Mouse (Mus musculus) embryonic facial prominence, embryonic 10.5 days (tissue): ENCODE data around the gene Rnd1. TPM values are rescaled to one million over a fixed set of nuclear protein-coding genes. Genes with fewer than 3 reads are reported as not detected.

ENCODE experiments used
- DNase-seq: peaks from one replicate; pipeline ENCODE4 v3.0.0-alpha.2; 2017; ENCODE audit warnings: low spot score
- H3K27ac ChIP-seq: fragments of 300-500 bp; sonication (generic); replicated peaks from 2 replicates; pipeline ENCODE4 v1.5.1; 2016; ENCODE audit warnings: mild to moderate bottlenecking
- H3K27me3 ChIP-seq: fragments of 300-500 bp; sonication (generic); replicated peaks from 2 replicates; pipeline ENCODE4 v1.6.1; 2016; ENCODE audit warnings: low read depth, mild to moderate bottlenecking; ENCODE audit not compliant: poor library complexity, severe bottlenecking
- H3K36me3 ChIP-seq: fragments of 300-500 bp; sonication (generic); replicated peaks from 2 replicates; pipeline ENCODE4 v1.6.1; 2016; ENCODE audit warnings: mild to moderate bottlenecking, moderate library complexity
- H3K4me1 ChIP-seq: fragments of 300-500 bp; sonication (generic); 2 replicates; pipeline ENCODE4 v1.6.1; 2016
- H3K4me3 ChIP-seq: fragments of 300-500 bp; sonication (generic); 2 replicates; pipeline ENCODE4 v1.5.1; 2016; ENCODE audit warnings: mild to moderate bottlenecking, moderate library complexity
- H3K9me3 ChIP-seq: fragments of 300-500 bp; sonication (generic); 2 replicates; pipeline ENCODE4 v1.6.1; 2016; ENCODE audit warnings: mild to moderate bottlenecking
- WGBS: fragments of 180-500 bp; shearing (Covaris S2); methylation state at CpG from one replicate; pipeline ENCODE4 v1.1.7; 2016; 5-methylcytosine and 5-hydroxymethylcytosine counted together
- polyA plus RNA-seq: library from polyadenylated mRNA; unstranded; fragments of >200 nt; fragmentation: Nextera tagmentation; extraction: Ambion mirVana; gene quantifications from 2 replicates; pipeline ENCODE4 v1.2.1, GENCODE M21; 2016

The Rnd1 gene
- polyA plus RNA-seq, 1 experiment from 2014 or later: 0.88 TPM

- H3K4me1 ChIP-seq: peaks cover 27% of the 10 kb centered on the region
- DNase-seq: no peak
- H3K36me3 ChIP-seq: no peaks in the 10 kb centered on the region
- no peaks in the 10 kb centered on the region for H3K9me3 ChIP-seq
- peaks cover 25% of the 10 kb centered on the region for H3K27me3 ChIP-seq
- H3K4me3 ChIP-seq: no peak overlapping the region
- 62% methylated on average over 8 of the region's 8 CpGs for WGBS
- no peak overlapping the region for H3K27ac ChIP-seq
Measured at GRCm38 (mm10) chr15:98696216-98696615, 19.0 kb upstream of the Rnd1 start.

- H3K36me3 ChIP-seq: no peaks in the 10 kb centered on the region
- H3K4me1 ChIP-seq: peaks cover 31% of the 10 kb centered on the region
- no peak overlapping the region for H3K4me3 ChIP-seq
- H3K9me3 ChIP-seq: no peaks in the 10 kb centered on the region
- no peak overlapping the region for H3K27ac ChIP-seq
- 56% methylated on average over 9 of the region's 9 CpGs for whole genome bisulfite sequencing
- H3K27me3 ChIP-seq: peaks cover 20% of the 10 kb centered on the region
- no peak for DNase-seq
Measured at GRCm38 (mm10) chr15:98695726-98696125, 18.5 kb upstream of the Rnd1 start.

- no peaks in the 10 kb centered on the region for H3K27me3 ChIP-seq
- H3K4me1 ChIP-seq: peaks cover 42% of the 10 kb centered on the region
- H3K9me3 ChIP-seq: no peaks in the 10 kb centered on the region
- no peaks in the 10 kb centered on the region for H3K36me3 ChIP-seq
- H3K27ac ChIP-seq: no peak overlapping the region
- DNase-seq: peak; percentile 29
- peak overlapping the region; percentile 1; the same call in 1 of the 2 replicates for H3K4me3 ChIP-seq
- WGBS: 47% methylated on average over 11 of the region's 11 CpGs
Measured at GRCm38 (mm10) chr15:98692171-98692715, 15.0 kb upstream of the Rnd1 start.

GRCm38 (mm10) chr15:98691486-98692147 lies 14.4 kb upstream of the Rnd1 start:
- Histone ChIP-seq H3K27me3 (no peaks in the 10 kb centered on the region), H3K4me1 (peaks cover 42% of the 10 kb centered on the region), H3K9me3 (no peaks in the 10 kb centered on the region), H3K36me3 (no peaks in the 10 kb centered on the region), H3K4me3 (peak overlapping the region; percentile 21; the same call in 1 of the 2 replicates), H3K27ac (peak overlapping the region; percentile 63)
- peak; percentile 44 for DNase-seq
- 14% methylated on average over 7 of the region's 7 CpGs for WGBS

GRCm38 (mm10) chr15:98689682-98690081 lies 12.4 kb upstream of the Rnd1 start:
- Histone ChIP-seq H3K4me3 (no peak overlapping the region), H3K4me1 (peaks cover 38% of the 10 kb centered on the region), H3K27me3 (no peaks in the 10 kb centered on the region), H3K9me3 (no peaks in the 10 kb centered on the region), H3K27ac (no peak overlapping the region; the same call in 1 of the 2 replicates), H3K36me3 (no peaks in the 10 kb centered on the region)
- 88% methylated on average over 2 of the region's 2 CpGs for WGBS
- DNase-seq: no peak

- Histone ChIP-seq H3K27me3 (0 out of 2 replicates have a peak, but pooled peaks cover 4% of the 10 kb centered on the region), H3K36me3 (no peaks in the 10 kb centered on the region), H3K4me3 (no peak overlapping the region), H3K9me3 (no peaks in the 10 kb centered on the region), H3K4me1 (peaks cover 19% of the 10 kb centered on the region), H3K27ac (no peak overlapping the region)
- DNase-seq: no peak
- 71% methylated on average over 3 of the region's 3 CpGs for WGBS
Measured at GRCm38 (mm10) chr15:98685926-98686325, 8.7 kb upstream of the Rnd1 start.

- Histone ChIP-seq H3K4me3 (no peak overlapping the region), H3K36me3 (no peaks in the 10 kb centered on the region), H3K27ac (no peak overlapping the region), H3K9me3 (no peaks in the 10 kb centered on the region), H3K4me1 (peaks cover 5% of the 10 kb centered on the region; the same call in 1 of the 2 replicates), H3K27me3 (peaks cover 16% of the 10 kb centered on the region)
- 88% methylated on average over 1 of the region's 1 CpGs for WGBS
- DNase-seq: no peak
Measured at GRCm38 (mm10) chr15:98683746-98684145, 6.5 kb upstream of the Rnd1 start.

- no peak for DNase-seq
- no peaks in the 10 kb centered on the region for H3K9me3 ChIP-seq
- no peaks in the 10 kb centered on the region for H3K36me3 ChIP-seq
- no peak overlapping the region for H3K27ac ChIP-seq
- no peak overlapping the region for H3K4me3 ChIP-seq
- H3K27me3 ChIP-seq: peaks cover 22% of the 10 kb centered on the region
- WGBS: 74% methylated on average over 10 of the region's 10 CpGs
- no peaks in the 10 kb centered on the region for H3K4me1 ChIP-seq
Measured at GRCm38 (mm10) chr15:98683177-98683576, 5.9 kb upstream of the Rnd1 start.

GRCm38 (mm10) chr15:98681633-98682032 lies 4.4 kb upstream of the Rnd1 start:
- 79% methylated on average over 7 of the region's 7 CpGs for WGBS
- no peaks in the 10 kb centered on the region for H3K36me3 ChIP-seq
- no peak for DNase-seq
- H3K4me3 ChIP-seq: no peak overlapping the region
- peaks cover 36% of the 10 kb centered on the region for H3K27me3 ChIP-seq
- no peak overlapping the region for H3K27ac ChIP-seq
- H3K4me1 ChIP-seq: peaks cover 14% of the 10 kb centered on the region
- no peaks in the 10 kb centered on the region for H3K9me3 ChIP-seq

GRCm38 (mm10) chr15:98680660-98681059 lies 3.4 kb upstream of the Rnd1 start:
- DNase-seq: no peak
- no peak overlapping the region for H3K27ac ChIP-seq
- no peak overlapping the region for H3K4me3 ChIP-seq
- no peaks in the 10 kb centered on the region for H3K36me3 ChIP-seq
- H3K4me1 ChIP-seq: peaks cover 24% of the 10 kb centered on the region
- peaks cover 46% of the 10 kb centered on the region for H3K27me3 ChIP-seq
- H3K9me3 ChIP-seq: no peaks in the 10 kb centered on the region
- 90% methylated on average over 8 of the region's 8 CpGs for WGBS

- H3K36me3 ChIP-seq: no peaks in the 10 kb centered on the region
- H3K9me3 ChIP-seq: no peaks in the 10 kb centered on the region
- no peak for DNase-seq
- peaks cover 41% of the 10 kb centered on the region for H3K4me1 ChIP-seq
- peaks cover 71% of the 10 kb centered on the region for H3K27me3 ChIP-seq
- 73% methylated on average over 7 of the region's 7 CpGs for WGBS
- H3K4me3 ChIP-seq: no peak overlapping the region
- no peak overlapping the region for H3K27ac ChIP-seq
Measured at GRCm38 (mm10) chr15:98677977-98678376, 716 bp upstream of the Rnd1 start.

GRCm38 (mm10) chr15:98676471-98676870 lies 790 bp downstream of the Rnd1 start:
- 4% methylated on average over 9 of the region's 9 CpGs for WGBS
- Histone ChIP-seq H3K36me3 (no peaks in the 10 kb centered on the region), H3K4me3 (peak overlapping the region; percentile 62), H3K27me3 (peaks cover 78% of the 10 kb centered on the region), H3K9me3 (no peaks in the 10 kb centered on the region), H3K27ac (no peak overlapping the region), H3K4me1 (peaks cover 41% of the 10 kb centered on the region)
- DNase-seq: no peak

- Histone ChIP-seq H3K4me3 (peak overlapping the region; percentile 62), H3K27ac (no peak overlapping the region), H3K9me3 (no peaks in the 10 kb centered on the region), H3K4me1 (peaks cover 41% of the 10 kb centered on the region), H3K36me3 (no peaks in the 10 kb centered on the region), H3K27me3 (peaks cover 73% of the 10 kb centered on the region)
- 7% methylated on average over 14 of the region's 14 CpGs for WGBS
- no peak for DNase-seq
Measured at GRCm38 (mm10) chr15:98675634-98676250, 1.5 kb downstream of the Rnd1 start.
